Mouse (Mus musculus) spleen, postnatal 14 days (tissue): Measurements from ENCODE around the gene Nrbp1.
A peak's percentile ranks its signal among the peaks of the same experiment; 100 is the strongest.

Experiments used
- DNase-seq, 2 experiments: peaks; one replicate each; pipeline ENCODE4 v3.0.0; 2021 to 2022; ENCODE audit warnings: low spot score in 2 of 2

The Nrbp1 gene

DNA sequence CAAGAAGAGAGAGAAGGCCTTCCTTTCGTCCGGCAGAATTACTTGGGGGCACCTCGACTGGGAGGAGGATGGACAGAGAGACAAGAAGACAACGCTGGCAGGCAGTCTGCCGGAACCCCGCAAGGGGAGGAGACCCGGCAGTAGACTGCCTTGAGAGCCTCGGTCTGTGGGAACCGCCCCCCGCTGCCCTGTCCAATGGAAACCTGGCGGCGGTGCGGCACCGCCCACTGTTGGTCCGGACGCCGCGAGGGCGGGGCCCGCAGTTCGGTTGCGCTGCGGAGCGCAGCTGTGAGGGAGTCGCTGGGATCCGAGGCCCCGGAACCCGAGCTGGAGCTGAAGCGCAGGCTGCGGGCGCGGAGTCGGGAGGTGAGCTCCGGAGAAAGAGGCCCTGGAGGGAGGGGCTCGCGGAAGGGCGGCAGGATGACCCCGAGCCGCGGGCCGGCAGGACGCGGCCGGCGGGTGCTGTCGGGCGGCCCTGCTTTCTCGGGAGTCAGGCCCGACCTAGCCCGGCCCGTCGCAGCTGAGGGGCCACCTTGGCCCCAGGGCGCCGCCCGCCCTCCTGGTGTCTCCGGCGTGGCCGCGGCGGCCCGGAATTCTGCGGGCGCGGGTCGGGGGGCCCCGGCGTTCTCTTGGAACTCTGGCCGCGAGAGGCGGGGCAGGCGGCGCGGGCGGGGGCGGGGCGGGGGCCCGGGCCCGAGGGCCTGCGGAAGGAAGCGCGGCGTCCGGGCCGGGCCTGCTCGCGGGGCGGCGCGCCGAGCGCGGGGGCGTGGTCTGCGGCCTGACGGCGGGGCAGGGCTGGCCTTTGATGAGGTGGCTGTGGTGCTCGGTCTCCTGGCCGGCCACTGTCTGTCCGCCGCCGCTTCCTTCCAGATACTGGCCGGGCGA lies at the start of gene Nrbp1, which contains the start of gene Gm9970:
TSS of gene Nrbp1 (plus strand) at position 228 of the 885 bp plus-strand sequence.
TSS of gene Gm9970 (minus strand) at position 596 of the 885 bp plus-strand sequence.
- peak; percentile 92 to 94 for DNase-seq

DNA sequence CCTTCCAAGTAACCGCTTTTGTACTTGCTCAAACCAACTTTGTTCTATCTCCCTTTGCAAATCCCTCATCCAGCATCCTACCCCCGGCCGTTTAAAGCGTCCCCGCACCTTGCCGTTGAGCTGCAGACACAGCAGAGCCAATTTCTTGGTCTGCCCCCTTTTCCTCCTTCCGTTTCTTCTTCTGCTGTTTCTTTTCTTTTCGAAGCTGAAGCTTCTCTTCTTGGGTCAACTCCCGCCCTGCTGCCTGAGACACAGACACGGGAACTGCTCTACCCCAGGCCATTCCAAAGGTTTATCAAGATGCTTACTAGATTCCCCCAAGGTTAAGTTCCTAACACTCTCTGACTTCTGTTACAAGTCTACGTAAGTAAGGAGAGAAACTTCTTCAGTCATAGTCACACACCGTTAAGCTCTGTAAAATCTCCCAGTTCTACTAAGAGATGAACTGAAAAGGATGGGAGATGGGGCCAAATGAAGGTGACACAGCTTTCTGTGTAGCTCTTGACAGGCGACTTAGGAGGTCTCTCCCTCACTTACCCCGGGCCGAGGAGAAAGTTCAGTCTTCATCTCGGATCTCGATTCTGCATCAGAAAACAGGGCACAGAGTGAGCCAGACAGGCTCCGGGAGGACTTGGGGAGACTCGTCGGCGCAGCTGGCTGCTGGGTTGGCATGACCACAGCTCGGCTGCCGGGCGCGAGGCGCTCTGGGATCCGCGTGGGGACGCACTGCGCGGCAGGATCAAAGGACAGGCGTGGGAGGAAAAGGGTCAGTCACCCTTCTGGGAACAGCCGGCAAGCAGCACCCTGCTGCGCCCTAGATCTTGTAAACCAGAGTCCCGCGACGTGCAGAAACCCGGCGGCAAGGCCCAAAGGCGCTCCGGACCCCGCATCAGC lies 48.4 kb upstream of the Nrbp1 start:
- DNase-seq: no peak

DNA sequence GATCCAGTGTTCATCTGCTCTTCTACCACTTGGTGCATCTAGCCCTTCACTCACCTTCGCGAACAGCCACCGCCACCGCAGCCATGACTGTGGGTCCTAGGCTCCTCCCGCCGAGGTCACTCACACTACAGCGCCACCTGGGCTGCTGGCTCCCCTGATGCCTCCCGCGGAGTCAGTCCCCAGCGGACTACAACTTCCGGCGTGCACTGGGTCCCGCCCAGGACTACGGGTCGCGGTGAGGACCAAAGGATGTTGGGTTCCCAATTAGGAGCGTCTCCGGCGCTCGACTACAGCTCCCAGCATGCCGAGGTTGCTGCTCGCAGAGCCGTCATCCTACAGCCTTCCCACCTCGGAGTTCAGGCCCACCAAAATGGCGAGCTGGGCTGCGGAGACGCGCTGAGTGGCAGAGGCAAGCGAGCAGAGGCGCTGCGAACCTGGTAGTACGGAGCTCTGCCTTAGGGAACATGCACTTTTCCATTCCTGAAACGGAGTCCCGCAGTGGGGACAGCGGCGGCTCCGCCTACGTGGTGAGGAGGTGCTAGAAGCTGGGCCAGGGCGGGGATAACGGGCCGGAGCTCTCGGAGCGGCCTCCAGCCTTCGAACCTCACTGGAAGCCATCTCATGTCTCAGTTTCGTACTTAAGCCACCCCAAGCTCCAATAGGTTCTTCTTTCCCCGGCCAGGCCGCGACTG lies 47.6 kb upstream of the Nrbp1 start, which contains the start of the genes Snx17 and Eif2b4:
TSS of gene Snx17 (plus strand) at position 289 of the 692 bp plus-strand sequence.
TSS of gene Eif2b4 (minus strand) at position 492 of the 692 bp plus-strand sequence.
- DNase-seq: peak; percentile 99

DNA sequence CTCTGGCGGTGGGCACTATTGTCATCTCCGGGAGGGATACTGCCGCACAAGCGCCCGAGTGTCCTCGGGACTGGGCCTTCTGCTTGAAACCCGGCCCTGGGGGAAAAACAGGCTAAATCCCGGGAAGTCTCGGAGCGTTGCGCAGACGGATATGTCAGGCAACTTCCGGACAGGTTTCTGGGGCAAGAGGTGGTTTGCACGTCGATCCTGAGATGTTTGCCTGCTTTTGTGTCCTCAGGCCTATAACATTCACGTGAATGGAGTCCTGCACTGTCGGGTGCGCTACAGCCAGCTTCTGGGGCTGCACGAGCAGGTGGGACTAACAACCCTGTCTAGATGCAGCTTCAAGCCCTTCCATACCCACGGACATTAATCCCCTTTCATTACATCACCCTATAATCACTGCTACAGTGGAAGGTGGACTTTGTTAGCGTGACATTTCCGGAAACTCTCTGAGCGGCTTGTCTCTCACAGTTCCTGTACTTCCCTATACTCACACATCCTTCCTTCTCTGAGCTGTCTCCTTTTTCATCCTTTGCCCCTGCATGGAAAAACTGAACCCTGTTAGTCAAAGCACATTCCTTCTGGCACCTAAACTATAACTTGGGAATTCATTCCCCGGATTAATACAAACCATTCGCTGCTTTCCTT lies 46.9 kb upstream of the Nrbp1 start:
- DNase-seq: no peak

DNA sequence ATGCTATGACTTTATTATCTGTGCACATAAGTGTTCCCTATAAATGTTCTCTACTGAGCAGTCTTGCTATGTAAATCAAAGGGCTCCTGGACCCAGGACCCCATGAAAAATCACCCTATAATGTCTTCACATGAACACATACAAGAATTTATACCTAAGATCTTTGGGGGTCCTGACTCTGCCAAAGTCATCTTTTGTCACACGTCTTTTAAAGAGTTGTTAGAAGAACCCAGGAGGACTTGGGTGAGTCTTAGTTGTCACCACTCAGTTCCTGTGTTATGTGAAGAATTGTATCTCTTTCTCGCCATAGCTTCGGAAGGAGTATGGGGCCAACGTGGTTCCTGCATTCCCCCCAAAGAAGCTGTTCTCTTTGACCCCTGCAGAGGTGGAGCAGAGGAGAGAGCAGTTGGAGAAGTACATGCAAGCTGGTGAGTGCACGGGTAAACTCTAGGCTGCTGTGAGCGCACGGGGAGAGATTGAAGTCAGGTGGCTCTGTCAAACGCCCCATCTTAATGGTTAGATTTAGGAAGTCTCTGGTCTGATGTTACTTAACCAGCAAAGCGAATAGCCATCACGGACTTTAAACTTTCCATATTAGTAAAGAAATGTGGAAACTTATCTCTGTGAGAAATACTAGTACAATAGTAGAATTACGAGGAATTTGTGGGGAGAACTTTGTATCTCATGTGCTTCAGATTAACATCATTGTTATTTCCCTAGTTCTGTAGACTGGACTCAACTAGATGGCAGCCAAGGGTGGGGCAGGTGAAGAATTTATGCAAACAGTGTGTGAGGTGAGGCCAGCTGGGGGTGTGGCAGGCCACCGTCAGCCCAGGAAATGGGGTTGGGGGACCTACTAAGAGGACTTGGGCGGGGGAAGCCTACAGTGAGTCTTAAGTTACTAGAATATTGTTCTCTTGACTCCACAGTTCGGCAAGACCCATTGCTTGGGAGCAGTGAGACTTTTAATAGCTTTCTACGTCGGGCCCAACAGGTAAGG lies 45.9 kb upstream of the Nrbp1 start:
- DNase-seq: no peak

DNA sequence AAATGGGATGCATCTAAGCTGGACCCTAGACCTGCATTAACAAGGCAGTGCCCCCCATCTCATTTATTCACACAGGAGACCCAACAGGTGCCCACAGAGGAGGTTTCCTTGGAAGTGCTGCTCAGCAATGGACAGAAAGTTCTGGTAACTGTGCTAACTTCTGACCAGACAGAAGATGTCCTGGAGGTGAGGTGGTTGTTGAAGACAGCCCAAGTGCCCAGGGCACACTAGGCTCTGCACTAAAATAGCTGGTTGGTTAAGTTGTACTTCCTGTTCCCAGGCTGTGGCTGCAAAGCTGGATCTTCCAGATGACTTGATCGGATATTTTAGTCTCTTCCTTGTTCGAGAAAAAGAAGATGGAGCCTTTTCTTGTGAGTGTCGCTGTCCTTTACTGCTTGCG lies 45.0 kb upstream of the Nrbp1 start:
- DNase-seq: no peak

DNA sequence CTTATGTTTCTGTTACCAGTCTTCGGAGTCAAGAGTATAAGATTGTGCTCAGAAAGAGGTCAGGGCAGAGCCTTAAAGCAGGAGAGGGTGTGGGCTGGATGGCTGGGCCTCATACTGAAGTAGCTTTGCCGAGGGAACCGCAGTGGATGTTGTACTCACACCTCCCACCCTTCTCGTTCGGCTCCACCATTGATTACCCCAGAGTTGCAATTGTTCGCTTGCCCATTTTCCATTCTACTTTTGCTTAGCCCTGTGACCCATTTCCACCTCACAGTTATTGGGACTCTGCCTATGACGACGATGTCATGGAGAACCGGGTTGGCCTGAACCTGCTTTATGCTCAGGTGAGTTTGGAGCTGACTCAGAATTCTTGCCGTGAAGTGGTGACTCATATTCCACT lies 44.5 kb upstream of the Nrbp1 start:
- DNase-seq: no peak

DNA sequence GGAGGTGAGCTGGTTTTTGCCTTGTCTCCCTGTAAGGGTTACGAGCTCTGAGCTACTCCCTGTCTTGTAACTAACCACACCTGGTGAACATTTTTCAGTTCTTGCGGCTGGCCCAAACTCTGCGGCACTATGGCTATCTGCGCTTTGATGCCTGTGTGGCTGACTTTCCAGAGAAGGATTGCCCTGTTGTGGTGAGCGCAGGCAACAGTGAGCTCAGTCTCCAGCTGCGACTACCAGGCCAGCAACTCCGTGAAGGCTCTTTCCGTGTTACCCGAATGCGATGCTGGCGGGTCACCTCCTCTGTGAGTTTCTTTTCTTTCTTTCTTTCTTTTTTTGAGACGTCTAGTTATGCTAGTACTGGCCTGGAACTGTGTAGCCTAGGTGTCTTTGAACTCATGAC lies 43.6 kb upstream of the Nrbp1 start:
- no peak for DNase-seq

DNA sequence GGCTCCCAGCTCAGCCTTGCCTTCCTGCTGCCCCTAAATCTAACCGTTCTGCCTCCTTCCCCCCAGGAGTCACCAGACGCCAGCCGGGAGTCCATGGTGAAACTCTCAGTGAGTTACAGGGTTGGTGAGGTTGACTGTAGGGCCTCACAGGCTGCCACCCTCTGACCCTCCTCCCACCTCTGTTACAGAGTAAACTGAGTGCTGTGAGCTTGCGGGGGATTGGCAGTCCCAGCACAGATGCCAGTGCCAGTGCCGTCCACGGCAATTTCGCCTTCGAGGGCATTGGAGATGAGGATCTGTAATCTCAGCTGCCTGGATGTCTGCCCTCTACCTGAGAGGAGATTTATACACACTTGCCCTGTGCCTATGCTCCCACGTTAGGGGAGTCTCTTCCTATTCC lies 42.5 kb upstream of the Nrbp1 start:
- DNase-seq: no peak

DNA sequence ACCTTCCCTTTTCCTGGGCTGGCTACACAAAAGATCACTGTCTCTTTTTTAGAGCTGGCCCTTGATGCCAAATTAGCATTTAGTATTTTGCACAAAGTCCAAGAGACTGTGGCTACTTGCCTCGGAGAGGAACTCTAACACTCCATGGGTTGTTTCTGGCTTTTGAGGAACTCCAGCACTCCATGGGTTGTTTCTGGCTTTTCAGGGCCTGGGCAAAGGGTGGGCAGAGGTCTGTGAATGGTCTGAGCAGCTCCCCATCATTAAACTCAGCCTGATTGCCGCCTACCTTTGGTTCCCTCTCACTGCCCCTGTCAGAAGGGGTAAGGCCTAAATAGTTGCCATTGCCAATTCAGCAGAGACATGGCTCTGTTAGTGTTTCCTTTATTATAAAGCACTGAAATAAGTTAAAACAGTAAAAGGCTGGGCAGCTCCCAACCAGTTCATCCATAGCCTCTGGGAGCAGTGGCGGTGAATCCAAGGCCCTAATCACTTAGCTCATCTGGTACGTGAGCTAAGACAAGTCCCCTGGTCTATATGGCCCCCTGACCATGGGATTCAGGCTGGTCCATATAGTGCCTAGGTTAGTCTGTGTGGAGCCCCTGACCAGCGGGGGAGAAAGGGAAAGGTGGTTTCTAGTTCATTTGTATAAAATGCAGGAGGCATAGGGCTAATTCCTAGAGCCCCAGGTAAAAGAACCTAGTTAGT lies 41.9 kb upstream of the Nrbp1 start:
- DNase-seq: no peak

DNA sequence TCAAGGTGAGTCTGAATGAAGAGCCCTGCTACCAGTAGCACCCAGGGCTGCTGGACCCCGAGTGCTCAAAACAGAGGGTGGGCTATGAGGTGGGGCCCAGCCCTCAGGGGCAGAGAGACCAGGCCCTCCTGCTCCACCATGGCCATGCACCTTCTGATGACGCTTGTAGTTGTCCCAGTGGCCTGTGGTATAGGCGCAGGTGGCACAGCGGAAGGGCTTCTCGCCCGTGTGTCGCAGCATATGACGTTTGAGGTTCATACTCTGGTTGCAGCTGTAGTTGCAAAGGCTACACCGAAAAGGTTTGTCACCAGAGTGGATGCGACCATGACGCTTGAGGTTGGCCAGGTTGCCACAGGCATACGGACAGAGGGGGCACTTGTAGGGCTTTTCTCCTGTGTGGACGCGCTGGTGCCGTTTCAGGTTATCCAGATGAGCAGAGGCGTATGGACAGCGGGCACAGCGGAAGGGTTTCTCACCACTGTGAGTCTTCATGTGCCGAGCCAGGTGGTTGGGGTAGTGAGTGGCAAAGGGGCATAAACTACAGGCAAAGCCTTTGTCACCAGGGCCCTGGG lies 41.3 kb upstream of the Nrbp1 start:
- no peak for DNase-seq

DNA sequence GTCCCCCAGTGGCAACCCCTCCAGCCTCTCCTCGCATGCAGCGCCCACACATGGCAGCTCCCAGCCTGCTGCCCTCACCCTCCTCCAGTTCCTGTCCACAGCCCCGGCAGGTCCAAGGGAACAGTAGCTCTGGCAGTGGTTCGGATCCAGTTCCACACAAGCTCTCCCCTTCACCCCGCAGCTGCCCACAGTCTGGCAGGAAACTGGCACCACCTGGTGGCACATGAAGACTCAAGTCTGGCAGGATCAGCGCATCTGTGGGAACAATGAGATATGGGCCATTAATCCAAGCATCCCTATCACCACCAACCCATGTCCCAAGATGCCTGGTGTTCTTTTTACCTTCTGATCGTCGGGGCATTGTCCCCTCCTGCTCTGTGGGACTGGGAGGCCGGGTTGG lies 40.8 kb upstream of the Nrbp1 start:
- no peak for DNase-seq

DNA sequence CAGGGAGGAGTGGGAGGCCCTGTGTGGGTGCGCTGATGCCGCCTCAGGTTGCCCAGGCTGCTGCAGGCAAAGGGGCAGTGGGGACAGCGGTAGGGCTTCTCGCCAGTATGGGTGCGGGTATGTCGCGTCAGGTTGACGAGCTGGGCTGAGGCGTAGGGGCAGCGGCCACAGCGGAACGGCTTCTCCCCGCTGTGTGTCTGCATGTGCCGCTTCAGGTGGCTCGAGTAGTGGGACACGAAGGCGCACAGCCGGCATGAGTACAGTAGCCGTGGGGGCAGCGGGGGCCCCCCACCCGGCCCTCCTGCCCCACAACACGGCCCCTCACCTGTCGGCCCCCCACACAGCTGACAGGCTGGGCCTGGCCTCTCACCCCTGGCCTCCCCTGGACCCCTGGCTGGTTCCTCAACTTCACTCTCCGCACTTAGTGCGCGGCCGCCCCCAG lies 40.3 kb upstream of the Nrbp1 start:
- no peak for DNase-seq

DNA sequence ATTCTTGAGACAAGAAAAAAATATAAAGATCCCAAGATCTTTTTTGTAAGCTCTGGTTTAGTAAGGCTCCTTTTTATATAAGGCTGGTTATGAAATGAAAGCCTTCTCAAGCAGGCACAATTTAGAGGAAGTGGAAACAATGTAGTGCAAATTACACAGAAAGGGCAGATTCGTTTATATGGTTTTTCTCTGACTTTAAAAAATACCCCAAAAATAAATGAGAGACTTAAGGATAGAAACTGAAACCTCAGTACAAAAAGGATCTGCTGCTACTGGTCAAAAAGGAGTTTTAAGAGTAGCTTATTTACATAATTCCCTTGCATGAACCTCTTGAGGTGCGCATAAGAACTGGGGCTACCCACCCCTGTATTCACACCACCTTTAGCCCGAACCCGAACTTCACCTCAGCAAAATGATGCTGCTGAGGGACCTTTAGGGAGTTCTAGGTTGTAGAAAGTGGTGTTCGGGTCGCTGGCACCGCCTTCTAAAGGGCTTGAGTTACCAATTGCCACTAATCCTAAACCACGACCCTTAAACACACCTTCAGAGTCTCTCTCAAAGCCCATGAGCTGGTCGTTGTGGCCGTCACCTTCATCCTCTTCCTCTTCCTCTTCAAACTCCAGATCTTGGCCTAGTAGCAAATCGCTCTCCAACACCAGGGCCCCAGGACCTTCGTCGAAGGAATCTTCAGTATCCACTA lies 39.5 kb upstream of the Nrbp1 start:
- no peak for DNase-seq

DNA sequence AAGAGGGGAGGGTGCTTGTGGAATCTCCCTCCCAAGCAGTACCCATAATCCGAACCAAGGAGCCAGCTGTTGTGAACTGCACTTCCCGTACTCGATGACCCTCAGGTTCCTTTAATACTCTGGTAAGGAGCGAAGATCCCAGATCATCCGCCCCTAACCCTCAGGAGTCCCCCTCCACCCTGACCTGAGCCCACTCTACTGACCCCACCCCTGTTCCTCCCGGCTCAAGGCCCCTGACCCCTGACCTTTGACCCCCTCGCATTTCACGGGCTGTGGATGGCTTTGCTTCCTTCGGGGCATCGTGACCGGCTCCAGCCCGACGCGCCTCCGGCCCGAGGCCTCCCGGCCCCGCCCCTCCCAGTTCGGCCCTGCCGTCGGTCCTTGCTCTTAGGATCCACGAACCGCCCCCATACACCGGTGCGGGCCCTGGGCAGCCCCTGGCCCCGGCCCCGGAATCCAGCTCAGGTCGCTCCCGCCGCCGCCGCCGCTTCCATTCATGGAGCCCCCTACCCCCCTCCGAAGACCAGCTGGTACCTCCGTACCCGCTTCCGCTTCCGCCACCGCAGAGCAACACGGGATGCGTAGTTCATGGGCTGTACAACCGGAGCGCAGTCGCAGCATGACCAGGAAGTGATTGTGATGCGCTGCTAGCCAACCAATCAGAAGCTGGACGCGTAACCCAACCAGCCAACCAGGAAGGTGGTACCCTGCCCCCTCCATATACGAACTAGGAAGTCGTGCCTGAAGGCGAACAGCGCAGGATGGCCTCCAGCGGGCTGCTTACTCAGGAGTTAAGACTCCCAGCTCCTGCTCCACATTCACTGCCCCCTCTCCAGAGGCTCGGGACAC lies 38.7 kb upstream of the Nrbp1 start, which contains the start of gene Zfp513:
TSS of gene Zfp513 (minus strand) at position 562 of the 849 bp plus-strand sequence.
- peak; percentile 83 to 88 for DNase-seq

DNA sequence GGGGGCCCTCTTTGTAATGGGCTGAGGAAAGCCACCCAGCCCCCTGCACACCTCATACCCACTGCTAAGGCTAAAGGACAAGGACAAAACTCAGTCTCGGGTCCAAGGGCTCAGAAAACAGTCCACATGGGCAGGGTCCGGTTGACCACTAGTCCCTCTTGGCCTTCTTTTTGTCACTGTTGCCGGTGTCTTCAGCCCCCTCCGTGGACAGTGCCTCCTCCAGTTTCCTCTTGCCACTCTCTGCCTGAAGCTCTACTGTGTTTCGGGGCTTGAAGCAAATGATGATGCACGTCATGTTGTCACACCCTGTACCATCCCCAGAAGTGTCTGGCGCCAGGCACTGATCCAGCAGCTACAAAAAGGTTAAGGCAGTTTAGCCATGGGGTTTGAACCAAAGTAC lies 37.7 kb upstream of the Nrbp1 start:
- DNase-seq: no peak

DNA sequence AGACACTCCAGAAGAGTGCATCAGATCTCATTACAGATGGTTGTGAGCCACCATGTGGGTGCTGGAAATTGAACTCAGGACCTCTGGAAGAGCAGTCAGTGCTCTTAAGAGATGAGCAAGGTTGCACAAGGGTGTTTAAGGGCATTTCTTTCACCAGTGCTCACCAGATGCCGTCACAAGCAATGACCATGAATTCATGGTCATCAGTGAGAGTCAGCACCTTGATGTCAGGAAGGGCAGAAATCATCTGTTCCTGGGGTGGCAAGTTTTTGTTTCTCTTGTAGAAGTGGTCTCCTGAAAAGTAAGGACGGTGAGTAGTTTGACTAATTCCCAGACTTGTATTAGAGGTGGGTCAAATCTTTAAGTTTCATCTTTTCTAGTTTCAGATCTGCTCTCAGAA lies 36.8 kb upstream of the Nrbp1 start:
- no peak for DNase-seq
